Mouse (Mus musculus) heart, embryonic 15.5 days (tissue): Measurements from ENCODE around the gene Tnnt1. TPM values are rescaled to one million over a fixed set of nuclear protein-coding genes. Genes with fewer than 3 reads are reported as not detected.
A peak's percentile ranks its signal among the peaks of the same experiment; 100 is the strongest.
"Not testable (repeated sequence)": the region's sequence is repeated elsewhere in the genome, so short reads cannot be mapped to it uniquely, and the experiment has no call there.

Experiments
- ATAC-seq: fragments of 200-750 bp; cut with Nextera tagmentation; replicated peaks from 2 replicates; pipeline ENCODE4 v1.8.0; 2017; ENCODE audit warnings: low read depth, moderate TSS enrichment; ENCODE audit not compliant: insufficient number of reproducible peaks, insufficient read depth, low FRiP score
- H3K27ac ChIP-seq: fragments of 300-500 bp; sonication (generic); 2 replicates; pipeline ENCODE4 v1.5.1; 2015; ENCODE audit warnings: mild to moderate bottlenecking, inconsistent platforms
- H3K27me3 ChIP-seq: fragments of 300-500 bp; sonication (generic); 2 replicates; pipeline ENCODE4 v1.6.1; 2015; ENCODE audit warnings: inconsistent platforms
- H3K36me3 ChIP-seq: fragments of 300-500 bp; sonication (generic); 2 replicates; pipeline ENCODE4 v1.6.1; 2015; ENCODE audit warnings: mild to moderate bottlenecking, inconsistent platforms
- H3K4me1 ChIP-seq: fragments of 300-500 bp; sonication (generic); replicated peaks from 2 replicates; pipeline ENCODE4 v1.6.1; 2015; ENCODE audit warnings: inconsistent platforms
- H3K4me2 ChIP-seq: fragments of 300-500 bp; sonication (generic); 2 replicates; pipeline ENCODE4 v1.6.1; 2015; ENCODE audit warnings: inconsistent platforms, mild to moderate bottlenecking, moderate library complexity
- H3K4me3 ChIP-seq: fragments of 300-500 bp; sonication (generic); 2 replicates; pipeline ENCODE4 v1.5.1; 2015; ENCODE audit warnings: mild to moderate bottlenecking, inconsistent platforms
- H3K9ac ChIP-seq: fragments of 300-500 bp; sonication (generic); 2 replicates; pipeline ENCODE4 v1.6.1; 2015; ENCODE audit warnings: mild to moderate bottlenecking, inconsistent platforms
- H3K9me3 ChIP-seq: fragments of 300-500 bp; sonication (generic); replicated peaks from 2 replicates; pipeline ENCODE4 v1.6.1; 2016; ENCODE audit warnings: inconsistent platforms
- WGBS: fragments of 180-500 bp; shearing (Covaris S2); methylation state at CpG from one replicate; pipeline ENCODE4 v1.1.7; 2015; ENCODE audit warnings: mixed read lengths; 5-methylcytosine and 5-hydroxymethylcytosine counted together
- polyA plus RNA-seq: library from polyadenylated mRNA; unstranded; fragments of >200 nt; fragmentation: Nextera tagmentation; extraction: Ambion mirVana; gene quantifications from 2 replicates; pipeline ENCODE4 v1.2.1, GENCODE M21; 2015

Gene Tnnt1
- polyA plus RNA-seq, 1 experiment from 2014 or later, result 278 TPM

DNA sequence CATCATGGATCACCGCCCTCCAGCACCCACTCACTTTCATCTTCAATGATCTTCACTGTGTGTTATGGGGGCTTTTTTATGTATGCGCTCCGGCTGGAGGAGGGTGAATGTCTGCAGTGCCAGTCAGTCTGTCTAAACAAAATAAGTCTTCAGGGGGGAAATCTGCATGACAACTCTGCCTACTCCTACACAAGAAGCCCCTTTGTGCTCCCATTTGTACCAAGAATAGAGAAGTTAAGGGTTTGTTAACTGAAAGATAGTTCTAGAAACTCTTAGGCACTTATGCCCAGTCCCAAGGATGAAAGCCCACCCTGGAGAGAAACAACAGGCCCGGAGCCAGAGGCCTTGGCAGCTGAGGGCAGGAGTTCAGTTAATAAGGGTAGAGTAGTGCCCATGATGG is 20.2 kb upstream of the Tnnt1 start:
- Histone ChIP-seq H3K4me1 (peaks cover 6% of the 10 kb centered on the region; the same call in 1 of the 2 replicates), H3K36me3 (no peaks in the 10 kb centered on the region), H3K4me3 (no peak overlapping the region), H3K9me3 (no peaks in the 10 kb centered on the region), H3K9ac (no peak overlapping the region), H3K27me3 (peaks cover 18% of the 10 kb centered on the region), H3K27ac (no peak overlapping the region), H3K4me2 (no peak overlapping the region)
- ATAC-seq, result no peak
- 82% methylated on average over 4 of the region's 4 CpGs for WGBS

DNA sequence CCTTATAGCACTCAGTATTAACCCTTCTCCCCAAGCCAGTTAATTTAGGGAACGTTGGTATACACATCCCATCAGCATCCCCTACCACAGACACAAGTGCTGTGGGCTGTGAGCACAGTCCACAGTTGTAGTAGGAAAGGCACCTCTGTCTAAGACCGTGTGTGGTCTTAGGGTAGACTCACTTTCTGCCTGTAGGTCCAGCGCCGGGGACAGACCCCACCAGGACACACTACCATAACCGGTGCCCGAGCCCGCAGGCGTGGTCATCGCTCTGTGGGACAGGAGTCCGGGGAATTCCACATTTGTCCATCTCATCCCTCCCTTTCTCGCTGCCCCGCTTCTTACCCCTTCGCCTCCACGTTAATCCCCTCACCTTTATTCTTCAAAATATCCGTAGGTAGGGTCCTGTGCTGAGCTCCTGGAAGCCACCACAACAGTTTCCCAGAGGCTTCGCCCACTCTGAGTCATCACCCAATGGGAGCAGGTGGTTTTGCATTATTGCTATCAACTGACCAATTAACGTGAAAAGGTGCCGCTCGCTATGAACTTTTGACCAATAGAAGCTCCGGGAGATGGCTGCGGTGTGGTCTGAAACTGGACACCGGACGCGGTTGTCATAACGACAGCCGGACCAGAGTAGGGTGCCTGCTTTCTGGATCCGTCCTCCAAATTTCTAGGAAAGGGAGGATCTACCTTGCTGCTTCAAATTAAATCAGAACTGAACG is 16.0 kb upstream of the Tnnt1 start, which contains the start of gene Dnaaf3:
TSS of gene Dnaaf3 (minus strand) at position 449 of the 725 bp plus-strand sequence.
- 4% methylated on average over 28 of the region's 28 CpGs for WGBS
- Histone ChIP-seq H3K27me3 (peaks cover 14% of the 10 kb centered on the region), H3K27ac (no peak within 1 kb of the TSS), H3K4me3 (peak within 1 kb of the TSS; percentile 48), H3K36me3 (no peaks in the 10 kb centered on the region), H3K9me3 (no peaks in the 10 kb centered on the region), H3K4me2 (peak within 1 kb of the TSS; percentile 83), H3K9ac (peak within 1 kb of the TSS; percentile 15; the same call in 1 of the 2 replicates), H3K4me1 (peaks cover 10% of the 10 kb centered on the region; the same call in 1 of the 2 replicates)
- ATAC-seq, result peak; percentile 93

DNA sequence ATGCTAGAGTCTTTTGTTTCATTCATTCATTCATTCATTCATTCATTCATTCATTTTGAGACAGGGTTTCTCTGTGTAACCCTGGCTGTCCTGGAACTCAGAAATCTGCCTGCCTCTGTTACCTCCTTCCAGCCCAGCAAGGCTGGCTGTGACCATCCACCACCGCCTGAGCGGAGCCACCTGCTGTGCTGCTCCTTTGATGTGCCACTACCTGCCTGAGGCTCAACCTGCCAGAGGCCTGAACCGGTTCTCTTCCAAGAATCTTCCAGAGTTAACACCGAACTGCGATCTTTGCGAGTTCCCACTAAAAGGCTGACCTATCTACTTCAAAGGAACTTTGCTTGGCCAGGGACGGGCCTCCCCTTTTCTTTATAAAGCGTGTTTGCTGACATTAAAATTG is 14.0 kb upstream of the Tnnt1 start:
- WGBS, result 45% methylated on average over 8 of the region's 8 CpGs
- ATAC-seq, H3K4me3 ChIP-seq: not testable (repeated sequence)

GRCm38 (mm10) chr7:4527302-4527689 is 11.1 kb upstream of the Tnnt1 start:
- H3K4me3 ChIP-seq, result peak overlapping the region; percentile 45; the same call in 1 of the 2 replicates
- no peak for ATAC-seq
- 46% methylated on average over 18 of the region's 18 CpGs for WGBS
- H3K4me1 ChIP-seq, result peaks cover 34% of the 10 kb centered on the region
- no peaks in the 10 kb centered on the region for H3K36me3 ChIP-seq
- H3K27me3 ChIP-seq, result peaks cover 2% of the 10 kb centered on the region; the same call in 1 of the 2 replicates
- H3K27ac ChIP-seq, result no peak overlapping the region
- no peak overlapping the region for H3K9ac ChIP-seq
- H3K4me2 ChIP-seq, result peak overlapping the region; percentile 70
- H3K9me3 ChIP-seq, result no peaks in the 10 kb centered on the region

More for the DNA sequence above, 14.0 kb upstream of the Tnnt1 start:
- H3K27me3 ChIP-seq, result peaks cover 12% of the 10 kb centered on the region
- H3K4me1 ChIP-seq, result peaks cover 20% of the 10 kb centered on the region
- not testable (repeated sequence) for H3K4me2 ChIP-seq, H3K9ac ChIP-seq, H3K36me3 ChIP-seq, H3K9me3 ChIP-seq, H3K27ac ChIP-seq

- WGBS, result 20% methylated on average over 40 of the region's 40 CpGs
- Histone ChIP-seq H3K4me1 (peaks cover 29% of the 10 kb centered on the region), H3K4me3 (peak overlapping the region; percentile 45), H3K27me3 (no peaks in the 10 kb centered on the region), H3K27ac (peak overlapping the region; percentile 38), H3K9ac (peak overlapping the region; percentile 47; the same call in 1 of the 2 replicates), H3K9me3 (no peaks in the 10 kb centered on the region), H3K36me3 (no peaks in the 10 kb centered on the region), H3K4me2 (peak overlapping the region; percentile 70)
- peak; percentile 75 for ATAC-seq
Observed at GRCm38 (mm10) chr7:4526341-4527301, 10.4 kb upstream of the Tnnt1 start.

DNA sequence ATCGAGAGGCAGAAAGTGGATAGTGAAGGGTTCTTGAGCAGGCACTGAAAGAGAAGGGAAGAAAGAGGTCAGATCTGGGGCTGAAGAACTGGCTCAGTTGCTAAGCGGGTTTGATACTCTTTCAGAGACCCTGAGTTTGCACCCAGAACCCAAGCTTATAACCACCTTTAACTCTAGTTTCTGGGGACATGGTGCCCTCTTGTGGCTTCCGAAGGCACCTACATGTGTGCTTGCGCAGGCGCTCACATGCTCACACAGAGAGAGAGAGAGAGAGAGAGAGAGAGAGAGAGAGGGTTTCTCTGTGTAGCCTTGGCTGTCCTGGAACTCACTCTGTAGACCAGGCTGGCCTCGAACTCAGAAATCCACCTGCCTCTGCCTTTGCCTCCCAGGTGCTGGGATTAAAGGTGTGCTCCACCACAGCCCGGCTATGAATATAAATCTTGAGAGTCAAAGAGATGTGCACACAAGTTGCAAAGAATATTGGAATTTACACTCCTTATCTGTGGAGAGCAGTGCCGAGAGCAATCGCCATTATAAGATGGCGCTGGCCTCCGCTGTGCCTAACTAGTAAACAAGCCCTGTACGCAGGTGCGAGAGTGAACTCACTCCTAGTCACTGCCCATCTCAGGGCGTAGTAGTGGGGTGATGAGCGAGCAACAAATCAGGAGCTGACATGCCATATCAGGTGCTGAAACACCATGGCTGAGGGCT is 8.2 kb upstream of the Tnnt1 start, which contains the start of gene Tnni3:
TSS of gene Tnni3 (minus strand) at position 18 of the 711 bp plus-strand sequence.
- H3K36me3 ChIP-seq, H3K9me3 ChIP-seq, H3K27me3 ChIP-seq, ATAC-seq: not testable (repeated sequence)
- H3K9ac ChIP-seq, result peak within 1 kb of the TSS; percentile 21
- H3K4me3 ChIP-seq, result peak within 1 kb of the TSS; percentile 58; the same call in 1 of the 2 replicates
- 63% methylated on average over 15 of the region's 15 CpGs for WGBS
- peak within 1 kb of the TSS; percentile 97 for H3K27ac ChIP-seq
- peaks cover 30% of the 10 kb centered on the region for H3K4me1 ChIP-seq
- H3K4me2 ChIP-seq, result peak within 1 kb of the TSS; percentile 50

GRCm38 (mm10) chr7:4523205-4524130 is 7.3 kb upstream of the Tnnt1 start:
- peak overlapping the region; percentile 97 for H3K27ac ChIP-seq

DNA sequence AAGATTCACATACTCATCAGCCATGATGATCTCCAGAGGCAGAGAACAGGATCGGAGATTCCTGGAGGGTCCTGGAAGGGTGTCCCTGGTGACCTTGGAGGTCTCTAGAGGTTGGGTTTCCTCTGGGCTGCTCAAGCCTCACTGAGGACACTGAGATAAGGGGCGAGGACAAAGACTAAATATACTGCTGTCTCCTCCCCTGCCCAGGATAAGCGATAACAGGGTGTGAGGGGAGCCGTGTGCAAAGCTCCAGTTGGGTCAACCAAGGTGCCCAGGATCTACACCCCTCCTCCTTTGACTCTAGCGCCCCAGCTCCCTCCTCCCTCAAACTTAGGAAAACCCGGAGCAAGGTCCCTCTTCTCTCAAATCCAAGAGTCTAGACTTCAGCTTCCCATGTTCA is 6.1 kb upstream of the Tnnt1 start:
- Histone ChIP-seq H3K4me2 (peak overlapping the region; percentile 50), H3K27me3 (no peaks in the 10 kb centered on the region), H3K4me3 (peak overlapping the region; percentile 58), H3K9ac (peak overlapping the region; percentile 72), H3K27ac (peak overlapping the region; percentile 97), H3K9me3 (no peaks in the 10 kb centered on the region), H3K4me1 (peaks cover 41% of the 10 kb centered on the region), H3K36me3 (peaks cover 9% of the 10 kb centered on the region; the same call in 1 of the 2 replicates)
- peak; percentile 79 for ATAC-seq
- 24% methylated on average over 6 of the region's 6 CpGs for WGBS

More at GRCm38 (mm10) chr7:4523205-4524130, 7.3 kb upstream of the Tnnt1 start:
- Histone ChIP-seq H3K4me3 (peak overlapping the region; percentile 58; the same call in 1 of the 2 replicates), H3K9ac (peak overlapping the region; percentile 21), H3K9me3 (no peaks in the 10 kb centered on the region), H3K27me3 (no peaks in the 10 kb centered on the region), H3K4me1 (peaks cover 37% of the 10 kb centered on the region), H3K36me3 (peaks cover 1% of the 10 kb centered on the region; the same call in 1 of the 2 replicates), H3K4me2 (peak overlapping the region; percentile 50)
- 80% methylated on average over 33 of the region's 33 CpGs for WGBS
- ATAC-seq, result no peak

- Histone ChIP-seq H3K9ac (peak overlapping the region; percentile 72), H3K27me3 (no peaks in the 10 kb centered on the region), H3K36me3 (peaks cover 9% of the 10 kb centered on the region; the same call in 1 of the 2 replicates), H3K4me1 (peaks cover 42% of the 10 kb centered on the region), H3K4me2 (peak overlapping the region; percentile 70), H3K4me3 (peak overlapping the region; percentile 58), H3K9me3 (no peaks in the 10 kb centered on the region), H3K27ac (peak overlapping the region; percentile 97)
- ATAC-seq, result peak; percentile 13; the same call in 1 of the 2 replicates
- 17% methylated on average over 32 of the region's 32 CpGs for WGBS
Observed at GRCm38 (mm10) chr7:4521231-4522003, 5.2 kb upstream of the Tnnt1 start.
